Mouse (Mus musculus): ENCODE data around the gene Pxylp1.

The Pxylp1 gene

GRCm38 (mm10) chr9:96783258-96783657 is 109.2 kb downstream of the Pxylp1 start:
- DNase-seq (ENCODE audit: extremely low read depth, insufficient read length, low spot score), result peak; percentile 74

- DNase-seq (ENCODE audit: extremely low read depth, insufficient read length, low spot score), result peak; percentile 82
These were observed 110.4 kb downstream of the Pxylp1 start for GRCm38 (mm10) chr9:96782062-96782461.
